Mouse (Mus musculus) embryonic facial prominence, embryonic 12.5 days (tissue): Measurements from ENCODE around the gene Spag9. TPM values are rescaled to one million over a fixed set of nuclear protein-coding genes. Genes with fewer than 3 reads are reported as not detected.

Experiments used
- ATAC-seq: fragments of 200-750 bp; cut with Nextera tagmentation; 2 replicates; pipeline ENCODE4 v1.8.0; 2017; ENCODE audit not compliant: insufficient number of reproducible peaks, insufficient read depth, low FRiP score, low TSS enrichment
- H3K27ac ChIP-seq: fragments of 300-500 bp; sonication (generic); 2 replicates; pipeline ENCODE4 v1.5.1; 2016; ENCODE audit warnings: mild to moderate bottlenecking
- H3K27me3 ChIP-seq: fragments of 300-500 bp; sonication (generic); 2 replicates; pipeline ENCODE4 v1.6.1; 2016; ENCODE audit warnings: mild to moderate bottlenecking, moderate library complexity
- H3K36me3 ChIP-seq: fragments of 300-500 bp; sonication (generic); 2 replicates; pipeline ENCODE4 v1.6.1; 2016; ENCODE audit warnings: mild to moderate bottlenecking
- H3K4me1 ChIP-seq: fragments of 300-500 bp; sonication (generic); 2 replicates; pipeline ENCODE4 v1.6.1; 2016
- H3K4me2 ChIP-seq: fragments of 300-500 bp; sonication (generic); replicated peaks from 2 replicates; pipeline ENCODE4 v1.6.1; 2016; ENCODE audit warnings: mild to moderate bottlenecking, moderate library complexity
- H3K4me3 ChIP-seq: fragments of 300-500 bp; sonication (generic); 2 replicates; pipeline ENCODE4 v1.5.1; 2016; ENCODE audit warnings: mild to moderate bottlenecking
- H3K9ac ChIP-seq: fragments of 300-500 bp; sonication (generic); 2 replicates; pipeline ENCODE4 v1.6.1; 2016; ENCODE audit warnings: mild to moderate bottlenecking, moderate library complexity
- H3K9me3 ChIP-seq: fragments of 300-500 bp; sonication (generic); 2 replicates; pipeline ENCODE4 v1.6.1; 2016; ENCODE audit warnings: mild to moderate bottlenecking, moderate library complexity
- WGBS: fragments of 180-500 bp; shearing (Covaris S2); methylation state at CpG from one replicate; pipeline ENCODE4 v1.1.7; 2016; 5-methylcytosine and 5-hydroxymethylcytosine counted together
- polyA plus RNA-seq: library from polyadenylated mRNA; unstranded; fragments of >200 nt; fragmentation: Nextera tagmentation; extraction: Ambion mirVana; gene quantifications from 2 replicates; pipeline ENCODE4 v1.2.1, GENCODE M21; 2016

Gene Spag9
- 56.5 and 57.3 TPM in 2 replicates for polyA plus RNA-seq

- WGBS = under 1% methylated on average over 60 of the region's 70 CpGs
- no peaks in the 10 kb centered on the region for H3K36me3 ChIP-seq
- no peaks in the 10 kb centered on the region for H3K9me3 ChIP-seq
- H3K4me1 ChIP-seq = peaks cover 15% of the 10 kb centered on the region
- peak within 1 kb of the TSS; percentile 93 for H3K4me3 ChIP-seq
- ATAC-seq = peak; percentile 90
- no peaks in the 10 kb centered on the region for H3K27me3 ChIP-seq
- peak within 1 kb of the TSS; percentile 93 for H3K27ac ChIP-seq
- peak within 1 kb of the TSS; percentile 92 for H3K4me2 ChIP-seq
- H3K9ac ChIP-seq = peak within 1 kb of the TSS; percentile 94
Measured at GRCm38 (mm10) chr11:93995720-93996305, at the start of gene Spag9. TSS of gene Spag9 (plus strand) at chr11:93996091.

- ATAC-seq = no peak
- H3K4me1 ChIP-seq = peaks cover 19% of the 10 kb centered on the region
- H3K36me3 ChIP-seq = peaks cover 58% of the 10 kb centered on the region
Measured at GRCm38 (mm10) chr11:93948887-93949567, 46.9 kb upstream of the Spag9 start.

GRCm38 (mm10) chr11:93950045-93950444 is 45.8 kb upstream of the Spag9 start:
- H3K27me3 ChIP-seq = no peaks in the 10 kb centered on the region
- H3K36me3 ChIP-seq = peaks cover 58% of the 10 kb centered on the region
- H3K9me3 ChIP-seq = no peaks in the 10 kb centered on the region
- WGBS = 94% methylated on average over 1 of the region's 1 CpGs
- H3K27ac ChIP-seq = no peak overlapping the region
- H3K4me3 ChIP-seq = no peak overlapping the region
- H3K4me2 ChIP-seq = no peak overlapping the region
- no peak overlapping the region for H3K9ac ChIP-seq
- ATAC-seq = no peak
- peaks cover 25% of the 10 kb centered on the region for H3K4me1 ChIP-seq

More at GRCm38 (mm10) chr11:93948887-93949567, 46.9 kb upstream of the Spag9 start:
- Histone ChIP-seq H3K9ac (no peak overlapping the region), H3K4me2 (no peak overlapping the region), H3K9me3 (no peaks in the 10 kb centered on the region), H3K4me3 (no peak overlapping the region), H3K27ac (no peak overlapping the region), H3K27me3 (no peaks in the 10 kb centered on the region)
- 90% methylated on average over 9 of the region's 9 CpGs for WGBS

GRCm38 (mm10) chr11:93952376-93952775 is 43.5 kb upstream of the Spag9 start:
- Histone ChIP-seq H3K9me3 (no peaks in the 10 kb centered on the region), H3K9ac (no peak overlapping the region), H3K27me3 (no peaks in the 10 kb centered on the region), H3K27ac (no peak overlapping the region), H3K36me3 (peaks cover 53% of the 10 kb centered on the region), H3K4me3 (no peak overlapping the region), H3K4me1 (peaks cover 32% of the 10 kb centered on the region), H3K4me2 (0 out of 2 replicates have a peak overlapping the region, but pooled peaks have one; percentile 12)
- 36% methylated on average over 5 of the region's 5 CpGs for WGBS
- ATAC-seq = no peak

GRCm38 (mm10) chr11:93954738-93955255 is 41.1 kb upstream of the Spag9 start:
- no peaks in the 10 kb centered on the region for H3K9me3 ChIP-seq
- peak overlapping the region; percentile 72 for H3K9ac ChIP-seq
- no peaks in the 10 kb centered on the region for H3K27me3 ChIP-seq
- no peak for ATAC-seq
- H3K27ac ChIP-seq = peak overlapping the region; percentile 91
- H3K4me3 ChIP-seq = peak overlapping the region; percentile 71
- peaks cover 32% of the 10 kb centered on the region for H3K4me1 ChIP-seq
- H3K4me2 ChIP-seq = peak overlapping the region; percentile 85
- peaks cover 59% of the 10 kb centered on the region for H3K36me3 ChIP-seq
- 45% methylated on average over 13 of the region's 13 CpGs for WGBS

GRCm38 (mm10) chr11:93955256-93956150 is 40.4 kb upstream of the Spag9 start:
- H3K4me1 ChIP-seq = peaks cover 32% of the 10 kb centered on the region
- no peaks in the 10 kb centered on the region for H3K9me3 ChIP-seq
- no peaks in the 10 kb centered on the region for H3K27me3 ChIP-seq
- WGBS = under 1% methylated on average over 67 of the region's 67 CpGs
- H3K36me3 ChIP-seq = peaks cover 57% of the 10 kb centered on the region
- peak overlapping the region; percentile 91 for H3K27ac ChIP-seq
- ATAC-seq = peak; percentile 97
- H3K4me3 ChIP-seq = peak overlapping the region; percentile 71
- peak overlapping the region; percentile 72 for H3K9ac ChIP-seq
- peak overlapping the region; percentile 85 for H3K4me2 ChIP-seq

GRCm38 (mm10) chr11:93956159-93956558 is 39.7 kb upstream of the Spag9 start, which contains the start of gene Nme2:
TSS of gene Nme2 (minus strand) at chr11:93956259.
- peak; percentile 4; the same call in 1 of the 2 replicates for ATAC-seq
- Histone ChIP-seq H3K36me3 (peaks cover 57% of the 10 kb centered on the region), H3K9me3 (no peaks in the 10 kb centered on the region), H3K27me3 (no peaks in the 10 kb centered on the region), H3K27ac (peak within 1 kb of the TSS; percentile 91), H3K4me2 (peak within 1 kb of the TSS; percentile 85), H3K9ac (peak within 1 kb of the TSS; percentile 72), H3K4me1 (peaks cover 32% of the 10 kb centered on the region), H3K4me3 (peak within 1 kb of the TSS; percentile 71)
- 3% methylated on average over 6 of the region's 6 CpGs for whole genome bisulfite sequencing

GRCm38 (mm10) chr11:93957031-93957555 is 38.8 kb upstream of the Spag9 start:
- Histone ChIP-seq H3K9ac (no peak overlapping the region), H3K9me3 (no peaks in the 10 kb centered on the region), H3K36me3 (peaks cover 57% of the 10 kb centered on the region), H3K4me1 (peaks cover 31% of the 10 kb centered on the region), H3K27me3 (no peaks in the 10 kb centered on the region), H3K4me3 (no peak overlapping the region), H3K27ac (no peak overlapping the region), H3K4me2 (no peak overlapping the region)
- 85% methylated on average over 2 of the region's 2 CpGs for WGBS
- no peak for ATAC-seq

- WGBS = 81% methylated on average over 4 of the region's 4 CpGs
- Histone ChIP-seq H3K36me3 (peaks cover 57% of the 10 kb centered on the region), H3K4me3 (no peak overlapping the region), H3K9me3 (no peaks in the 10 kb centered on the region), H3K27ac (no peak overlapping the region), H3K4me2 (no peak overlapping the region), H3K4me1 (peaks cover 24% of the 10 kb centered on the region), H3K27me3 (no peaks in the 10 kb centered on the region), H3K9ac (no peak overlapping the region)
- no peak for ATAC-seq
Measured at GRCm38 (mm10) chr11:93957746-93958145, 38.1 kb upstream of the Spag9 start.

- H3K36me3 ChIP-seq = peaks cover 77% of the 10 kb centered on the region
- H3K27ac ChIP-seq = no peak overlapping the region
- peaks cover 6% of the 10 kb centered on the region for H3K4me1 ChIP-seq
- no peak overlapping the region for H3K4me2 ChIP-seq
- ATAC-seq = no peak
- no peak overlapping the region for H3K4me3 ChIP-seq
- H3K27me3 ChIP-seq = no peaks in the 10 kb centered on the region
- 93% methylated on average over 6 of the region's 6 CpGs for WGBS
- H3K9me3 ChIP-seq = no peaks in the 10 kb centered on the region
- no peak overlapping the region for H3K9ac ChIP-seq
Measured at GRCm38 (mm10) chr11:93961482-93961881, 34.4 kb upstream of the Spag9 start.

- Histone ChIP-seq H3K27me3 (no peaks in the 10 kb centered on the region), H3K4me1 (peaks cover 5% of the 10 kb centered on the region; the same call in 1 of the 2 replicates), H3K9me3 (no peaks in the 10 kb centered on the region), H3K4me2 (no peak overlapping the region), H3K36me3 (peaks cover 72% of the 10 kb centered on the region), H3K9ac (no peak overlapping the region), H3K27ac (no peak overlapping the region), H3K4me3 (no peak overlapping the region)
- WGBS = 89% methylated on average over 4 of the region's 4 CpGs
- no peak for ATAC-seq
Measured at GRCm38 (mm10) chr11:93963013-93963412, 32.9 kb upstream of the Spag9 start.
